ENCODE assay signal across 15 mouse cellular contexts in genomic region chr11:34284124-34284808, GRCm38 (mm10). TPM values are rescaled to one million over a fixed set of nuclear protein-coding genes. Genes with fewer than 3 reads are reported as not detected.
DNase-seq lines count a peak whose midpoint lies in the region; ATAC-seq lines count a peak whose summit lies in the region.
"Had no signal": no experiment of that assay in that cellular context is flagged by ENCODE, and none has a peak within 500 bp of the region (broad histone marks: within the 10 kb centered on the region; RNA-seq: fewer than 3 reads in every experiment).

No protein-coding gene starts in this region.

- no peak for DNase-seq in kidney, postnatal 36 days
- DNase-seq in embryo, embryonic 10 days (ENCODE audit: low spot score): peak; percentile 64
- no peak for DNase-seq in embryonic facial prominence, embryonic 11.5 days (ENCODE audit: low spot score)
- peak; percentile 26 for DNase-seq in neural tube, embryonic 11.5 days (ENCODE audit: low spot score)
- no peak for DNase-seq in spleen, adult 12 weeks (ENCODE audit: low spot score)
- no peak for DNase-seq in lung, postnatal 14 days
- DNase-seq: cerebellum, adult 11 months; gastrocnemius, postnatal 14 days; kidney, adult 18-20 months; liver, embryonic 13.5 days; right cerebral cortex, postnatal 14 days had no signal

- 0 out of 2 replicates have a peak, but pooled peaks cover 4% of the 10 kb centered on the region for H3K27me3 ChIP-seq in kidney, embryonic 15.5 days
- no peaks in the 10 kb centered on the region for H3K27me3 ChIP-seq in embryonic facial prominence, embryonic 11.5 days (ENCODE audit: control insufficient read depth, insufficient read depth, low read length)
- H3K27me3 ChIP-seq in neural tube, embryonic 11.5 days (ENCODE audit: control insufficient read depth, insufficient read depth, low read length): no peaks in the 10 kb centered on the region
- H3K27me3 ChIP-seq: liver, embryonic 13.5 days had no signal

- ATAC-seq in kidney, embryonic 15.5 days (replicated peaks; ENCODE audit: low FRiP score): peak; percentile 92
- peak; percentile 67 for ATAC-seq in embryonic facial prominence, embryonic 11.5 days (replicated peaks; ENCODE audit: insufficient number of reproducible peaks, low FRiP score, low TSS enrichment, low read depth)
- no peak for ATAC-seq in neural tube, embryonic 11.5 days (ENCODE audit: insufficient read depth, low FRiP score, low TSS enrichment)
- ATAC-seq: lung, postnatal 0 days; midbrain, embryonic 15.5 days had no signal

- 23% methylated on average over 13 of the region's 13 CpGs for WGBS in kidney, embryonic 15.5 days
- 28% methylated on average over 13 of the region's 13 CpGs for WGBS in embryonic facial prominence, embryonic 11.5 days
- 11% methylated on average over 13 of the region's 13 CpGs for WGBS in neural tube, embryonic 11.5 days

- no peak overlapping the region for H3K27ac ChIP-seq in kidney, embryonic 15.5 days
- H3K27ac ChIP-seq in embryonic facial prominence, embryonic 11.5 days (replicated peaks; ENCODE audit: low read depth, low read length): no peak overlapping the region
- H3K27ac ChIP-seq in neural tube, embryonic 11.5 days (ENCODE audit: low read depth, low read length): no peak overlapping the region
- H3K27ac ChIP-seq: heart, embryonic 10.5 days; liver, embryonic 13.5 days; midbrain, embryonic 15.5 days had no signal

- no peak overlapping the region for H3K4me3 ChIP-seq in kidney, embryonic 15.5 days (replicated peaks)
- H3K4me3 ChIP-seq in embryonic facial prominence, embryonic 11.5 days (ENCODE audit: low read depth, low read length): no peak overlapping the region
- H3K4me3 ChIP-seq in neural tube, embryonic 11.5 days (ENCODE audit: low read depth, low read length): no peak overlapping the region
- H3K4me3 ChIP-seq: heart, embryonic 10.5 days; liver, embryonic 13.5 days; midbrain, embryonic 15.5 days had no signal

- H3K9me3 ChIP-seq in kidney, embryonic 15.5 days (replicated peaks): no peaks in the 10 kb centered on the region
- H3K9me3 ChIP-seq in embryonic facial prominence, embryonic 11.5 days (replicated peaks; ENCODE audit: control insufficient read depth, low read length): no peaks in the 10 kb centered on the region
- no peaks in the 10 kb centered on the region for H3K9me3 ChIP-seq in neural tube, embryonic 11.5 days (ENCODE audit: control insufficient read depth, low read length)
- H3K9me3 ChIP-seq: heart, embryonic 10.5 days; liver, embryonic 13.5 days; midbrain, embryonic 15.5 days had no signal

- H3K36me3 ChIP-seq in kidney, embryonic 15.5 days: no peaks in the 10 kb centered on the region
- no peaks in the 10 kb centered on the region for H3K36me3 ChIP-seq in embryonic facial prominence, embryonic 11.5 days (replicated peaks; ENCODE audit: control insufficient read depth, insufficient read depth, low read depth, low read length)
- no peaks in the 10 kb centered on the region for H3K36me3 ChIP-seq in neural tube, embryonic 11.5 days (ENCODE audit: control insufficient read depth, insufficient read depth, low read length)
- H3K36me3 ChIP-seq: heart, embryonic 10.5 days; liver, embryonic 13.5 days; midbrain, embryonic 15.5 days had no signal

- peaks cover 15% of the 10 kb centered on the region for H3K4me1 ChIP-seq in kidney, embryonic 15.5 days
- no peaks in the 10 kb centered on the region for H3K4me1 ChIP-seq in embryonic facial prominence, embryonic 11.5 days (ENCODE audit: control insufficient read depth, insufficient read depth, low read length)
- 0 out of 2 replicates have a peak, but pooled peaks cover 3% of the 10 kb centered on the region for H3K4me1 ChIP-seq in neural tube, embryonic 11.5 days (ENCODE audit: control insufficient read depth, insufficient read depth, low read length)
- H3K4me1 ChIP-seq: heart, embryonic 10.5 days; liver, embryonic 13.5 days had no signal

- no peak overlapping the region for H3K9ac ChIP-seq in kidney, embryonic 15.5 days
- no peak overlapping the region for H3K9ac ChIP-seq in embryonic facial prominence, embryonic 11.5 days (replicated peaks; ENCODE audit: low read length)
- H3K9ac ChIP-seq in neural tube, embryonic 11.5 days (ENCODE audit: low read length): no peak overlapping the region
- H3K9ac ChIP-seq: liver, embryonic 13.5 days; midbrain, embryonic 15.5 days had no signal

- H3K4me2 ChIP-seq in kidney, embryonic 15.5 days: 0 out of 2 replicates have a peak overlapping the region, but pooled peaks have one; percentile 6
- no peak overlapping the region for H3K4me2 ChIP-seq in embryonic facial prominence, embryonic 11.5 days (ENCODE audit: low read depth, low read length)
- H3K4me2 ChIP-seq in neural tube, embryonic 11.5 days (ENCODE audit: low read depth): no peak overlapping the region
- H3K4me2 ChIP-seq: liver, embryonic 13.5 days; midbrain, embryonic 15.5 days had no signal

RNA-seq across cellular contexts. Expression of gene Fam196b, which starts 30.4 kb away (rescaled TPM):
- 0.43 and 0.51 TPM in 2 replicates for polyA plus RNA-seq in kidney, embryonic 15.5 days (2015; fragmentation: Nextera tagmentation; extraction: Ambion mirVana)
- 1.2 and 1.6 TPM in 2 replicates for polyA plus RNA-seq in embryonic facial prominence, embryonic 11.5 days (2014; fragmentation: Nextera tagmentation; extraction: Ambion mirVana)
- 1.4 and 1.7 TPM in 2 replicates for polyA plus RNA-seq in neural tube, embryonic 11.5 days (2014; fragmentation: Nextera tagmentation; extraction: Ambion mirVana)

Comparison
In these comparisons a context has a peak if more than half of its experiments do, and no peak if none do; other contexts are left out.
1. DNase-seq: peak in embryo, embryonic 10 days (single experiment) and neural tube, embryonic 11.5 days (single experiment); none in kidney, postnatal 36 days (0 of 2), embryonic facial prominence, embryonic 11.5 days (single experiment), spleen, adult 12 weeks (single experiment) and lung, postnatal 14 days (single experiment).